Mouse (Mus musculus) left cerebral cortex, adult 2 months (tissue): ENCODE data around the gene Nfkbie. TPM values are rescaled to one million over a fixed set of nuclear protein-coding genes. Genes with fewer than 3 reads are reported as not detected.

Experiments
- DNase-seq, 2 experiments: peaks; one replicate each; pipeline ENCODE4 v3.0.0; 2021 to 2022; ENCODE audit warnings: low spot score in 2 of 2, mixed read lengths in 1 of 2; ENCODE audit errors: extremely low spot score in 1 of 2
- H3K27ac ChIP-seq: fragments of 200-600 bp; 2 replicates; pipeline ENCODE4 v1.8.1; 2022
- H3K4me3 ChIP-seq: fragments of 200-600 bp; 2 replicates; pipeline ENCODE4 v1.8.1; 2022
- CTCF ChIP-seq: fragments of 200-600 bp; IDR thresholded peaks from 2 replicates; pipeline ENCODE4 v1.8.1; 2022; ENCODE audit warnings: antibody characterized with exemption, mild to moderate bottlenecking, moderate library complexity
- intact Hi-C: fragments of 180-260 bp; cut with DNase I; formaldehyde crosslinking; loops from one replicate; pipeline ENCODE4 v1.15.1; 2025
- total RNA-seq, 2 experiments: library from RNA; stranded (reverse); gene quantifications; 2 replicates each; pipeline ENCODE4 v1.2.3; 2021

The Nfkbie gene
- total RNA-seq, 2 experiments from 2014 or later: 2.3 to 2.4 TPM

DNA sequence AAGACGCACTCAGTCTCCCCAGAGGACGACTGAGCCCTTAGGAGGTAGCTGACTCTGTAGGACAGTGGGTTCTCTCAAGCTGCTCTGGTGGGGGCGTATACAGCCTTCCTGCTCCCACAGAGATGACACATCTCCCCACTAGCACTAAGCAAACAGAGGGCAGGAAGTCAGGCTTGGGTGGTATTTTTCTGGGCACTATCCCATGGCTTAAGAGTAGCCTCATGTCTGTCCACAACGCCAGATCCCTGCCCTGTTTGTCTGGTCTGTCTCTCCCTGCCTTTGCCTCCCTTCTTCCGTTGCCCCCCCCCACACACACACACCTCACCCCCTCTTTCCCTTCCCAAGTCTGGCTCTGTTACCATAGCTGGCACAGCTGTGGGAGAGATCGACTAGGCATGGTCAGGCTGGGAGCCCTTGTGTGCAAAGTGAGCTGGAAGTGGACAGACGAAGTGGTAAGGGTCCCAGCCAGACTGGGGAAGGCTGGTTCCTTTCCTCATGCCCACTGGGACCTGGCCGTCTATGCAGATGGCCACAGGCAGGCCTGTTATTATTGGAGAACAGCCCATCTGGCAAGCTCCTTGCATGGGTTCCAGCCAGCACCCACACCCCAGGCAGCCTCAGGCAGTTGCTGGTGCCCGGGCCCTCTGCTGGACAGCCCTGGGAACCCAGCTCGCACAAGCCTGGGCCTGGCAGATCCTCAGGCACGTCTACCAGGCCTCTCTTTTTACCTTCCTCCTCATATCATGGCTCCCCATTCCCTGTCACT, 41.3 kb downstream of the Nfkbie start:
- DNase-seq: peak; percentile 62 to 68
- no peak overlapping the region for H3K4me3 ChIP-seq
- H3K27ac ChIP-seq: no peak overlapping the region
- intact Hi-C loops: no loop called here
- peak; percentile 75 for TF ChIP-seq CTCF

DNA sequence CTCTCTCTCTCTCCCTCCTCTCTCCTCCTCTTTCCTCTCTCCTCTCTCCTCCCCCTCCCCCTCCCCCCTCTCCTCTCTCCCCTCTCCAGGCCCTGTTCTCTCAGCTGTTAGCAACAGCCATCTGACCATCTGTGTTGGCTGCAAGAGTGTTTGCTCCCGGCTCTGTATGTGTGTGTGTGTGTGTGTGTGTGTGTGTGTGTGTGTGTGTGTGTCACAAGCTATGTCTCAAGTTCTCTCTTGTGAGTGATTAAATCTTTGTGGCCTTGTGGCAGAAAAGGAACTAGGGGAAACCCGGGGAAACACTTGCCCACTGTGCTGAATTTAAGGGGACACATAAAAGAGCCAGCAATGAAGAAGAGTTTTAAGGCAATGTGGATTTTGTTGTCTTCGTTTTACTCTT, 42.3 kb downstream of the Nfkbie start:
- intact Hi-C loops: loop anchor here (2.0 kb wide), 1 partner anchor 29 kb away; no protein-coding TSS in a partner anchor
- no peak for TF ChIP-seq CTCF
- H3K4me3 ChIP-seq: no peak overlapping the region
- no peak overlapping the region for H3K27ac ChIP-seq
- no peak for DNase-seq

DNA sequence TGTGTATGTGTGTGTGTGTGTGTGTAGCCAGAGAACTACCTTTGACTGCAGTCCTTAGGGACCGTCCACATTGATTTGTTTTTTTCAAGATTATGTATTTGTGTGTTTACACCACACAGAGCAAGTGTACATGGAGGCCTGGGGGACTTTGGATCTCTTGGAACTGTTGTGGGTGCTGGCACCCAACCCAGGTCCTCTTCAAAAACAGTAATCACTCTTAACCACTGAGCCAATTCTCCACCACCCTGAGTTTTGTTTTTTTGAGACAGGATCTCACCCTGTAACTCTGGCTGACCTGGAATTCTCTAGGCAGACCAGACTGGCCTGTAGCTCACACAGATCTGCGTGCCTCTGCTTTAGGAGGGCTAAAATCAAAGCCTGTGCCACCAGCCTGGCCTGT, 42.9 kb downstream of the Nfkbie start:
- H3K27ac ChIP-seq: no peak overlapping the region

DNA sequence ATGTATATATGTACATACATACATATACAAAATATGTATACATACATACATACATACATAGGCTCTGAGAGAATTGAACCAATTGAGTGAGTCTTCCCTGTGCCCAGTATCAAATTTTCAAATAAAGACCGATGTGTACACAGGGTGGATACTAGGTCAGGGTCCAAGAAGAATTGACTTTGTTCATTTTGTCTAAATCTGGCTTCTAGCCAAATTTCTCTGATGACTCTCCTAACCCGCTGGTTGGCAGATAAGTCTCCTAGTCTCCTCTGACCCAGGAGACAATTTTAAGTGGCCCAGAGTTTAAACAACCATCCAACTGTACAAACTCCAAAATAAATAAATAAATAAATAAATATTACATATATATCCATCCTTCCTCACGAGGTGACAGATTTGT, 43.4 kb downstream of the Nfkbie start:
- intact Hi-C loops: loop anchor here (2.0 kb wide), 1 partner anchor 28 kb away; no protein-coding TSS in a partner anchor
- no peak for TF ChIP-seq CTCF
- Histone ChIP-seq H3K27ac (no peak overlapping the region), H3K4me3 (no peak overlapping the region)
- DNase-seq: no peak

More for the DNA sequence above, 42.9 kb downstream of the Nfkbie start:
- intact Hi-C loops: loop anchor here (2.0 kb wide), 1 partner anchor 28 kb away; no protein-coding TSS in a partner anchor
- TF ChIP-seq CTCF: no peak
- no peak for DNase-seq
- H3K4me3 ChIP-seq: no peak overlapping the region

DNA sequence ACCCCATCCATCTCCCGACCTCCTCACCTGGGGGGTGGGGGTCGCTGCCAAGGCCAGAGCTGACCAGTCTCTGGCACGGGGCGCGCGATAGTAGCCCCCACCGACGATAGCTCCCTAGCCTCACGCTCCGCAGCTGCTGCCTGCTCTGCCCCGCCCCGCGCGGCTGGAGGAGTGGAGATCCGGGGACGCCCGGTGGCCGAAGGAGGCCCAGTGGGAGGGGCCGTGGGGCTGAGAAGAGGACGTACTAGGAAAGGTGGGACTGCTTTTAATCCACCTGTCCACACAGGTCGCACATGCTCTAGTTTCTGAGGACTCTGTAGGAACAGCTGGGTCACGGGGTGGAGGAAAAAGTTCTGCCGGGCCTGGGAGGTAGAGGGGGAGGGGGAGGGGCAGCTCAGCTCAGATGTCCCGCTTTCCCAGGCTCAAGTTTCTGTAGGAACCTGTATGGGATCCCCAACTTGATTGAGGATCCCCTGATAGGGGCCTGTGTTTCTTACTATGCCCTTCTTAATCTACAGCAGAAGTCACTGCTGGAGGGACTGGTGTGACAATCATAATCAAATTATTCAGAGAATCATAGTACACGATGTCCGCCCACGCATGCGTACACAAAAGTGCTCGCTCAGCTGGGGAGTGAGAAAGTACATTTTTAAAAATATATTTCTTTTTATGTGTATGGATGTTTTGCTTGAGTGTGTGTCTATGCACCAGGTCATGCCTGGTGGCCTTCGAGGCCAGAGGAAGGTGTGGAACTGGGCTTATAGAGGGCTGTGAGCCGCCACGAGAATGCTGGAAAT, 44.1 kb downstream of the Nfkbie start, which contains the start of gene Slc29a1:
Gene Slc29a1 (minus strand): TSS at position 161 of the 797 bp plus-strand sequence.
- TF ChIP-seq CTCF: no peak
- Histone ChIP-seq H3K27ac (no peak within 1 kb of the TSS), H3K4me3 (no peak within 1 kb of the TSS)
- intact Hi-C loops: loop anchor here (2.0 kb wide), 1 partner anchor 27 kb away; no protein-coding TSS in a partner anchor
- DNase-seq: no peak

DNA sequence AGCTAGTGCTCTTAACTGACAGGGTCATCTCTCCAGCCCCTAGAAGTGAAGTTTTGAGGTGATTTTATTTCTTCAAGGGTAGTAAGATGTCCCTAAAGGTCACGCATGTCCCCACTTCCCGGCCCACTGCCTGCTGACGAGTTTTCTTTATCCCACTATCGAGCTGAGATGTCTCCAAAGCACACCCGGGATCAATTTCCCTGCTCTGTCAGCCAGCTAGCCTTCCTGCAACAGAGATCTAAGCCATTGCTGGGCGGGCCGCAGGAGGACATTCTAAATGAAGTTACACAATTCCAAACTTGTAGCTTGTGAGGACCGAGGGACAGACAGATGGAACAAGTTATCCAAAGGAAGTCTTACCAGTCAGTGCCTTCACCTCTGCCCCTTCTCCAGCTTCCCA, 44.8 kb downstream of the Nfkbie start:
- no peak overlapping the region for H3K4me3 ChIP-seq
- H3K27ac ChIP-seq: no peak overlapping the region
- DNase-seq: no peak
- TF ChIP-seq CTCF: no peak
- intact Hi-C loops: no loop called here

DNA sequence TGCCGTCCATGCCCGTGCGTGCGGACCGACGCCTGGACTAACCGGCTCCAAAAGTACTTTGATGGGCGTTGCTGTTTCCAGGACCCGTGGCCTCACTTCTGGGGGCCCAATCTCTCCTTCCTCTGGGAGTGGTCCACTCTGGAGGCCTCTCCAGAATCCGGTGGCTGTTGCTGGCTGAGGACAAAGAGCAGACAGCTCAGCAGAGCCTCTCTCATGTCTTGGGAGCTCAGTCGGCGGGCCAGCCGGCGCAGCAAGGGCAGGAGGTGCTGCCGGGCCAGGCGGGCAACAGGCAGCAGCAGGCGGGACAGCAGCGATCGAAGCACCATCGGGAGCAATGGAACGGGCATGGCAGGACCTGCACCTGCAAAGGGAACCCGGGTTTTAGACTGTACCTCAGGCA, 45.8 kb downstream of the Nfkbie start:
- intact Hi-C loops: no loop called here
- no peak overlapping the region for H3K4me3 ChIP-seq
- no peak overlapping the region for H3K27ac ChIP-seq
- TF ChIP-seq CTCF: no peak
- no peak for DNase-seq

DNA sequence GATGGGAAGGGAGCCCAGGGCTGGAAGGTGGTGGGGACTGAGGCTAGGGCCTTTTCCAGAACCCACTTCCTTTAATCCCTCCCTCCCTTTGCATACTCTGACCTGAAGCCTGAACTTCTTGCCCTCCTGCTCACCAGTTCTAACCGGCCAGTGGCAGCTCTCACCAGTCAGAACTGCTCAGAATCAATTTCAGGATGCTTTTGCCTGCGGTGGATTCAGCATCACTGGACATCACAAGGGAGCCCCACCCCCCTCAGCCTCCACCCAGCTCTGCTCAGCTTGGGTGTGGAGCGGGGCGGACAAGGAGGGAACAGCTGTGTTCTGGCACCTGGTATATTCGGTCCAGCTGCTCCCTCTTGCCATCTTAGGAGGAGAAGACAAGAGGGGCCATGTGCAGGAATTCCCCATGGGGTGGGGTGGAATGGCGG, 46.4 kb downstream of the Nfkbie start, which contains the start of gene Mymx:
Gene Mymx (minus strand): TSS at position 226 of the 428 bp plus-strand sequence.
- DNase-seq: no peak
- no peak for TF ChIP-seq CTCF
- Histone ChIP-seq H3K27ac (no peak within 1 kb of the TSS), H3K4me3 (no peak within 1 kb of the TSS)
- intact Hi-C loops: no loop called here

DNA sequence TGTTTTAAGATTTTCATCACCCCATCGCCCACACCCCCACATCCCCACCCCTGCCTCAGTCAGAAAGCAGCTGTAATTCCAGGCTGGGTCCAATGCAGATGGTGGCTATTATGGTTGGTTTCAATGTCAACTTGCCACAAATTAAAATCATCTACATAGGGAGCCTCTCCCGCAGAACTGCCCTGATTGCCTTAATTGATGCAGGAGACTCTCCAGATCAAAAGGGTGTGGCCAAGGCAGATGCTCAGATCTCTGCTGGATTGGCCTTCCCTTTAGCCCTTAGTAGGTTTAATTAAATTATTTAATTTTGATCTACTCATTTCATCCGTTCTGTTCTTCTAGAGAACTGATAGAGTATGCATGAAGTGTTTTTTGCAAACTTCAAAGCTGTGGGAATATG, 47.5 kb downstream of the Nfkbie start:
- DNase-seq: no peak
- intact Hi-C loops: no loop called here
- H3K27ac ChIP-seq: no peak overlapping the region
- TF ChIP-seq CTCF: no peak
- no peak overlapping the region for H3K4me3 ChIP-seq

DNA sequence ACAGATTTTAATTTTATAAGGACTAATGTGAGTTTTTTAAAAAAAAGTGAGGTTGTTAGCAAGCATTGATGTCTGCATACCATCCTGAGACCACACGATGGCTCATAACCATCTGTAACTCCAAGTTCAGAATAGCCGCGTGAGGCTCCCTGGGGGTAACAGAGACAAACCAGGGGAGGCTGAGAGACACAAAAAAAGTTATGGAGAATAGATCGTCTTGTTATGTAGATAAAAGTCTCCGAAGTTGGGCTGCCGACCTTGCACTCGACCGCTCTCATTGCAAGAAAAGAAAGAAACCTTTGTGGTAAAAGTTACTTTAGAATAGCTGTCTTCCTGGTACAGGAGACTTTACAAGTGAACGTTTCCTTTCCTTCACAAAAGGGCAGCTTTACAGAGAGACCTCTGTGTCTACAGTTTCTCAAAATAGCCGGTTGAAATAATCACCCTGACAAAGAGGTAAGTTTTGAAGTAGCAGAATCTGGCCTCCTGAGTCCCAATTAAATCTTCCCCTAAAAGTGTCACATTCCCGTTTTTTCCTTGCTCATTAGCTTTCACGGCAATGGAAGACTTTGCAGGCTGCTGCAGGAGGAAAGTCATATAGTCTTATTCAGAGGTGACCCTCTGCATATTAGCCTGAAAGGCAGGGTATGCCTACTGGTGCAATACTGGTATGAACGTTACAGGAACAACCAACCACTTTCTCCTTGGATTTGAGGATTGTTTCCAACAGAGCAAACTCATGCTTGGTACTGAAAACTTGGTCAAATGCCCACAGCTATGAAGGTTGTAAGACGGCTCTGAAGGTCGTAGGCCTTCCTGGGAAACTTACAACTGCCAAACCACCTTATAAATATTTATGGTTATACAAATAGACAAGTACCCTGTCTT, 51.7 kb downstream of the Nfkbie start:
- no peak overlapping the region for H3K4me3 ChIP-seq
- intact Hi-C loops: no loop called here

DNA sequence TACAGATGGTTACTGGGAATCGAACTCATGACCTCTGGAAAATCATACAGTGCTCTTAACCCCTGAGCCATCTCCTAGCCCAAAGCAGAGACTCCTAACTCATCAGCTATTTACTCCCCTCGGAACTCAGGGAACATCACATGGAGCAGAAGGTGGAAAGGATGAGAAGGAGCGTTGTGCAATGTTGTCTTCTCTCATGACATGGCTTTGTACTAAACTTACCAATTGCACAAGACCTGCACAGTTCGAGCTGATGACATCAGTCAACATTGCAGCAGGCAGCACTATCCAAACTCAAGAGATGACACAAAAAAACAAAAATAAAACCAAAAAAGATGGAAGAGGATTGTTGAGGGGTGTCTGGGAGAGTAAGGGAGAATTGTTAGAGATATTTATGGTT, 52.9 kb downstream of the Nfkbie start:
- Histone ChIP-seq H3K4me3 (no peak overlapping the region), H3K27ac (no peak overlapping the region)
- TF ChIP-seq CTCF: no peak
- intact Hi-C loops: no loop called here
- DNase-seq: no peak

More for the DNA sequence above, 51.7 kb downstream of the Nfkbie start:
- no peak overlapping the region for H3K27ac ChIP-seq
- TF ChIP-seq CTCF: no peak
- no peak for DNase-seq
